Mouse (Mus musculus): ENCODE data around the gene Bod1l. TPM values are rescaled to one million over a fixed set of nuclear protein-coding genes. Genes with fewer than 3 reads are reported as not detected.

Bod1l gene
- polyA plus RNA-seq, 1 experiment: 3.4 TPM

GRCm38 (mm10) chr5:41755373-41755960, 88.6 kb downstream of the Bod1l start:
- Histone ChIP-seq H3K79me2 (ENCODE audit: control insufficient read depth, insufficient read depth) (no peaks in the 10 kb centered on the region), H3K27me3 (ENCODE audit: control insufficient read depth, insufficient read depth, insufficient read length) (peaks cover 30% of the 10 kb centered on the region), H3K4me3 (no peak overlapping the region), H3K4me2 (ENCODE audit: low read depth) (peak overlapping the region; percentile 46), H3ac (ENCODE audit: control insufficient read depth, insufficient read length) (no peak overlapping the region), H3K36me3 (ENCODE audit: control insufficient read depth, insufficient read depth) (no peaks in the 10 kb centered on the region)
- TF ChIP-seq MAX (IDR thresholded peaks at IDR 0.05; ENCODE audit: low read depth) (no peak), E2F4 (IDR thresholded peaks at IDR 0.05; ENCODE audit: insufficient read depth) (no peak), POLR2A (IDR thresholded peaks at IDR 0.05; ENCODE audit: insufficient read length, low read depth) (no peak), USF1 (IDR thresholded peaks at IDR 0.05; ENCODE audit: low read depth) (no peak), SRF (IDR thresholded peaks at IDR 0.05; ENCODE audit: control insufficient read depth, insufficient read length, low read depth) (no peak), POLR2AphosphoS2 (IDR thresholded peaks at IDR 0.05; ENCODE audit: insufficient read length, low read depth) (no peak), REST (IDR thresholded peaks at IDR 0.05; ENCODE audit: insufficient read depth, insufficient read length) (no peak), TCF3 (IDR thresholded peaks at IDR 0.05; ENCODE audit: insufficient read length, low read depth) (no peak), MYOG (IDR thresholded peaks at IDR 0.05; ENCODE audit: control insufficient read depth in 1 of 3, insufficient read depth in 1 of 3, insufficient read length in 2 of 3, low read depth in 2 of 3) (no peak), MYOD1 (IDR thresholded peaks at IDR 0.05; ENCODE audit: control insufficient read depth in 1 of 3, insufficient read length in 2 of 3, low read depth in 2 of 3) (no peak), CEBPB (IDR thresholded peaks at IDR 0.05; ENCODE audit: insufficient read depth, poor library complexity, severe bottlenecking) (no peak), TCF12 (IDR thresholded peaks at IDR 0.05; ENCODE audit: insufficient read depth, poor library complexity, severe bottlenecking) (no peak)

- H3K4me3 ChIP-seq: no peak overlapping the region
- no peaks in the 10 kb centered on the region for H3K79me2 ChIP-seq (ENCODE audit: control insufficient read depth, insufficient read depth)
- H3K4me2 ChIP-seq (ENCODE audit: low read depth): peak overlapping the region; percentile 30
- no peak overlapping the region for H3ac ChIP-seq (ENCODE audit: control insufficient read depth, insufficient read length)
- H3K36me3 ChIP-seq (ENCODE audit: control insufficient read depth, insufficient read depth): no peaks in the 10 kb centered on the region
- TF ChIP-seq REST (IDR thresholded peaks at IDR 0.05; ENCODE audit: insufficient read depth, insufficient read length) (no peak), E2F4 (IDR thresholded peaks at IDR 0.05; ENCODE audit: insufficient read depth) (no peak), SRF (IDR thresholded peaks at IDR 0.05; ENCODE audit: control insufficient read depth, insufficient read length, low read depth) (no peak), USF1 (IDR thresholded peaks at IDR 0.05; ENCODE audit: low read depth) (no peak), MYOD1 (IDR thresholded peaks at IDR 0.05; ENCODE audit: control insufficient read depth in 1 of 3, insufficient read length in 2 of 3, low read depth in 2 of 3) (no peak)
- H3K27me3 ChIP-seq (ENCODE audit: control insufficient read depth, insufficient read depth, insufficient read length): peaks cover 30% of the 10 kb centered on the region
Observed at GRCm38 (mm10) chr5:41754836-41755235, 89.3 kb downstream of the Bod1l start.

GRCm38 (mm10) chr5:41754226-41754775, 89.8 kb downstream of the Bod1l start:
- no peaks in the 10 kb centered on the region for H3K79me2 ChIP-seq (ENCODE audit: control insufficient read depth, insufficient read depth)

GRCm38 (mm10) chr5:41752721-41753120, 91.4 kb downstream of the Bod1l start:
- peaks cover 21% of the 10 kb centered on the region for H3K27me3 ChIP-seq (ENCODE audit: control insufficient read depth, insufficient read depth, insufficient read length)
- H3K36me3 ChIP-seq (ENCODE audit: control insufficient read depth, insufficient read depth): no peaks in the 10 kb centered on the region
- H3K4me2 ChIP-seq (ENCODE audit: low read depth): no peak overlapping the region
- TF ChIP-seq MYOD1 (IDR thresholded peaks at IDR 0.05; ENCODE audit: control insufficient read depth in 1 of 3, insufficient read length in 2 of 3, low read depth in 2 of 3): no peak
- no peak for TF ChIP-seq TCF12 (IDR thresholded peaks at IDR 0.05; ENCODE audit: insufficient read depth, poor library complexity, severe bottlenecking)
- TF ChIP-seq CEBPB (IDR thresholded peaks at IDR 0.05; ENCODE audit: insufficient read depth, poor library complexity, severe bottlenecking): no peak
- no peak for TF ChIP-seq MAX (IDR thresholded peaks at IDR 0.05; ENCODE audit: low read depth)
- no peak for TF ChIP-seq POLR2AphosphoS2 (IDR thresholded peaks at IDR 0.05; ENCODE audit: insufficient read length, low read depth)
- TF ChIP-seq E2F4 (IDR thresholded peaks at IDR 0.05; ENCODE audit: insufficient read depth): no peak
- TF ChIP-seq SRF (IDR thresholded peaks at IDR 0.05; ENCODE audit: control insufficient read depth, insufficient read length, low read depth): no peak
- TF ChIP-seq MYOG (IDR thresholded peaks at IDR 0.05; ENCODE audit: control insufficient read depth in 1 of 3, insufficient read depth in 1 of 3, insufficient read length in 2 of 3, low read depth in 2 of 3): no peak
- no peak for TF ChIP-seq REST (IDR thresholded peaks at IDR 0.05; ENCODE audit: insufficient read depth, insufficient read length)
- TF ChIP-seq TCF3 (IDR thresholded peaks at IDR 0.05; ENCODE audit: insufficient read length, low read depth): no peak
- TF ChIP-seq USF1 (IDR thresholded peaks at IDR 0.05; ENCODE audit: low read depth): no peak
- TF ChIP-seq POLR2A (IDR thresholded peaks at IDR 0.05; ENCODE audit: insufficient read length, low read depth): no peak
- no peak overlapping the region for H3ac ChIP-seq (ENCODE audit: control insufficient read depth, insufficient read length)
- H3K79me2 ChIP-seq (ENCODE audit: control insufficient read depth, insufficient read depth): no peaks in the 10 kb centered on the region
- no peak overlapping the region for H3K4me3 ChIP-seq

More at GRCm38 (mm10) chr5:41754226-41754775, 89.8 kb downstream of the Bod1l start:
- H3K4me2 ChIP-seq (ENCODE audit: low read depth): no peak overlapping the region
- H3K27me3 ChIP-seq (ENCODE audit: control insufficient read depth, insufficient read depth, insufficient read length): peaks cover 28% of the 10 kb centered on the region
- H3K36me3 ChIP-seq (ENCODE audit: control insufficient read depth, insufficient read depth): no peaks in the 10 kb centered on the region
- H3K4me3 ChIP-seq: no peak overlapping the region
- no peak overlapping the region for H3ac ChIP-seq (ENCODE audit: control insufficient read depth, insufficient read length)
- TF ChIP-seq POLR2A (IDR thresholded peaks at IDR 0.05; ENCODE audit: insufficient read length, low read depth): no peak
- no peak for TF ChIP-seq REST (IDR thresholded peaks at IDR 0.05; ENCODE audit: insufficient read depth, insufficient read length)
- TF ChIP-seq E2F4 (IDR thresholded peaks at IDR 0.05; ENCODE audit: insufficient read depth): no peak
- TF ChIP-seq USF1 (IDR thresholded peaks at IDR 0.05; ENCODE audit: low read depth): no peak
- no peak for TF ChIP-seq CEBPB (IDR thresholded peaks at IDR 0.05; ENCODE audit: insufficient read depth, poor library complexity, severe bottlenecking)
- no peak for TF ChIP-seq MYOG (IDR thresholded peaks at IDR 0.05; ENCODE audit: control insufficient read depth in 1 of 3, insufficient read depth in 1 of 3, insufficient read length in 2 of 3, low read depth in 2 of 3)
- no peak for TF ChIP-seq SRF (IDR thresholded peaks at IDR 0.05; ENCODE audit: control insufficient read depth, insufficient read length, low read depth)
- no peak for TF ChIP-seq MAX (IDR thresholded peaks at IDR 0.05; ENCODE audit: low read depth)
- TF ChIP-seq POLR2AphosphoS2 (IDR thresholded peaks at IDR 0.05; ENCODE audit: insufficient read length, low read depth): no peak
- no peak for TF ChIP-seq TCF12 (IDR thresholded peaks at IDR 0.05; ENCODE audit: insufficient read depth, poor library complexity, severe bottlenecking)
- TF ChIP-seq TCF3 (IDR thresholded peaks at IDR 0.05; ENCODE audit: insufficient read length, low read depth): no peak
- no peak for TF ChIP-seq MYOD1 (IDR thresholded peaks at IDR 0.05; ENCODE audit: control insufficient read depth in 1 of 3, insufficient read length in 2 of 3, low read depth in 2 of 3)
